Mouse (Mus musculus): ENCODE results near the gene Mfge8. TPM values are rescaled to one million over a fixed set of nuclear protein-coding genes. Genes with fewer than 3 reads are reported as not detected.

The Mfge8 gene
- 218 and 234 TPM in 2 replicates for polyA plus RNA-seq (2015; fragmentation: Nextera tagmentation; extraction: Ambion mirVana)

- Histone ChIP-seq H3K36me3 (peaks cover 1% of the 10 kb centered on the region; the same call in 1 of the 2 replicates), H3K4me1 (peaks cover 20% of the 10 kb centered on the region), H3K27me3 (replicated peaks) (no peaks in the 10 kb centered on the region), H3K9me3 (no peaks in the 10 kb centered on the region), H3K4me3 (replicated peaks) (peak within 1 kb of the TSS; percentile 56), H3K4me2 (peak within 1 kb of the TSS; percentile 78), H3K9ac (peak within 1 kb of the TSS; percentile 35; the same call in 1 of the 2 replicates), H3K27ac (peak within 1 kb of the TSS; percentile 23)
- ATAC-seq (ENCODE audit: insufficient read depth, low FRiP score, low read depth), result peak; percentile 93
- under 1% methylated on average over 39 of the region's 39 CpGs for WGBS
Observed at GRCm38 (mm10) chr7:79148711-79149266, at the start of gene Mfge8. Gene Mfge8, minus strand, starts transcription at chr7:79149060.

- no peak overlapping the region for H3K27ac ChIP-seq
- WGBS, result 85% methylated on average over 16 of the region's 16 CpGs
- H3K9ac ChIP-seq, result no peak overlapping the region
- H3K27me3 ChIP-seq (replicated peaks), result no peaks in the 10 kb centered on the region
- no peak overlapping the region for H3K4me2 ChIP-seq
- H3K4me1 ChIP-seq, result no peaks in the 10 kb centered on the region
- H3K4me3 ChIP-seq (replicated peaks), result no peak overlapping the region
- no peak for ATAC-seq (ENCODE audit: insufficient read depth, low FRiP score, low read depth)
- H3K36me3 ChIP-seq, result no peaks in the 10 kb centered on the region
- no peaks in the 10 kb centered on the region for H3K9me3 ChIP-seq
Observed at GRCm38 (mm10) chr7:79194560-79195413, 45.9 kb upstream of the Mfge8 start.

GRCm38 (mm10) chr7:79193936-79194335 is 45.1 kb upstream of the Mfge8 start:
- 61% methylated on average over 5 of the region's 5 CpGs for WGBS
- Histone ChIP-seq H3K4me3 (replicated peaks) (no peak overlapping the region), H3K36me3 (no peaks in the 10 kb centered on the region), H3K27me3 (replicated peaks) (no peaks in the 10 kb centered on the region), H3K9me3 (no peaks in the 10 kb centered on the region), H3K9ac (no peak overlapping the region), H3K27ac (no peak overlapping the region), H3K4me2 (no peak overlapping the region), H3K4me1 (no peaks in the 10 kb centered on the region)
- no peak for ATAC-seq (ENCODE audit: insufficient read depth, low FRiP score, low read depth)

- 76% methylated on average over 5 of the region's 5 CpGs for WGBS
- H3K4me2 ChIP-seq, result no peak overlapping the region
- no peak for ATAC-seq (ENCODE audit: insufficient read depth, low FRiP score, low read depth)
Observed at GRCm38 (mm10) chr7:79191501-79191900, 42.6 kb upstream of the Mfge8 start.

GRCm38 (mm10) chr7:79190592-79190991 is 41.7 kb upstream of the Mfge8 start:
- Histone ChIP-seq H3K9ac (no peak overlapping the region), H3K27ac (no peak overlapping the region), H3K9me3 (no peaks in the 10 kb centered on the region), H3K4me2 (no peak overlapping the region), H3K27me3 (replicated peaks) (no peaks in the 10 kb centered on the region), H3K36me3 (no peaks in the 10 kb centered on the region), H3K4me1 (no peaks in the 10 kb centered on the region), H3K4me3 (replicated peaks) (no peak overlapping the region)
- 42% methylated on average over 3 of the region's 3 CpGs for WGBS
- ATAC-seq (ENCODE audit: insufficient read depth, low FRiP score, low read depth), result no peak

More at GRCm38 (mm10) chr7:79191501-79191900, 42.6 kb upstream of the Mfge8 start:
- Histone ChIP-seq H3K9me3 (no peaks in the 10 kb centered on the region), H3K4me3 (replicated peaks) (no peak overlapping the region), H3K27ac (no peak overlapping the region), H3K9ac (no peak overlapping the region), H3K27me3 (replicated peaks) (no peaks in the 10 kb centered on the region), H3K4me1 (no peaks in the 10 kb centered on the region), H3K36me3 (no peaks in the 10 kb centered on the region)

GRCm38 (mm10) chr7:79189211-79189610 is 40.4 kb upstream of the Mfge8 start:
- 22% methylated on average over 3 of the region's 5 CpGs for WGBS
- Histone ChIP-seq H3K9me3 (no peaks in the 10 kb centered on the region), H3K27ac (no peak overlapping the region), H3K36me3 (no peaks in the 10 kb centered on the region), H3K9ac (no peak overlapping the region), H3K27me3 (replicated peaks) (no peaks in the 10 kb centered on the region), H3K4me2 (no peak overlapping the region), H3K4me3 (replicated peaks) (no peak overlapping the region), H3K4me1 (no peaks in the 10 kb centered on the region)
- ATAC-seq (ENCODE audit: insufficient read depth, low FRiP score, low read depth), result peak; percentile 50; the same call in 1 of the 2 replicates

GRCm38 (mm10) chr7:79187591-79187990 is 38.7 kb upstream of the Mfge8 start:
- no peak for ATAC-seq (ENCODE audit: insufficient read depth, low FRiP score, low read depth)
- 89% methylated on average over 2 of the region's 2 CpGs for WGBS

GRCm38 (mm10) chr7:79183417-79183816 is 34.6 kb upstream of the Mfge8 start:
- Histone ChIP-seq H3K4me2 (no peak overlapping the region), H3K9ac (no peak overlapping the region), H3K27ac (no peak overlapping the region), H3K36me3 (no peaks in the 10 kb centered on the region), H3K9me3 (no peaks in the 10 kb centered on the region), H3K4me3 (replicated peaks) (no peak overlapping the region), H3K27me3 (replicated peaks) (no peaks in the 10 kb centered on the region), H3K4me1 (no peaks in the 10 kb centered on the region)
- ATAC-seq (ENCODE audit: insufficient read depth, low FRiP score, low read depth), result no peak
- 63% methylated on average over 1 of the region's 1 CpGs for WGBS

More at GRCm38 (mm10) chr7:79187591-79187990, 38.7 kb upstream of the Mfge8 start:
- Histone ChIP-seq H3K4me3 (replicated peaks) (no peak overlapping the region), H3K27me3 (replicated peaks) (no peaks in the 10 kb centered on the region), H3K9ac (no peak overlapping the region), H3K9me3 (no peaks in the 10 kb centered on the region), H3K4me2 (no peak overlapping the region), H3K36me3 (no peaks in the 10 kb centered on the region), H3K4me1 (no peaks in the 10 kb centered on the region), H3K27ac (no peak overlapping the region)

GRCm38 (mm10) chr7:79173800-79174199 is 24.9 kb upstream of the Mfge8 start:
- WGBS, result 64% methylated on average over 3 of the region's 3 CpGs
- H3K27ac ChIP-seq, result no peak overlapping the region
- H3K4me3 ChIP-seq (replicated peaks), result no peak overlapping the region
- no peaks in the 10 kb centered on the region for H3K27me3 ChIP-seq (replicated peaks)
- H3K9ac ChIP-seq, result no peak overlapping the region
- H3K9me3 ChIP-seq, result no peaks in the 10 kb centered on the region
- no peak for ATAC-seq (ENCODE audit: insufficient read depth, low FRiP score, low read depth)
- H3K36me3 ChIP-seq, result no peaks in the 10 kb centered on the region
- no peak overlapping the region for H3K4me2 ChIP-seq
- H3K4me1 ChIP-seq, result no peaks in the 10 kb centered on the region

- Histone ChIP-seq H3K27me3 (replicated peaks) (no peaks in the 10 kb centered on the region), H3K4me3 (replicated peaks) (no peak overlapping the region), H3K36me3 (no peaks in the 10 kb centered on the region), H3K4me2 (no peak overlapping the region), H3K4me1 (no peaks in the 10 kb centered on the region), H3K9me3 (no peaks in the 10 kb centered on the region), H3K27ac (no peak overlapping the region), H3K9ac (no peak overlapping the region)
- peak; percentile 27; the same call in 1 of the 2 replicates for ATAC-seq (ENCODE audit: insufficient read depth, low FRiP score, low read depth)
- 78% methylated on average over 1 of the region's 1 CpGs for WGBS
Observed at GRCm38 (mm10) chr7:79171782-79172181, 22.9 kb upstream of the Mfge8 start.

GRCm38 (mm10) chr7:79167006-79167562 is 18.2 kb upstream of the Mfge8 start:
- Histone ChIP-seq H3K9ac (no peak overlapping the region), H3K27me3 (replicated peaks) (no peaks in the 10 kb centered on the region), H3K36me3 (no peaks in the 10 kb centered on the region), H3K9me3 (no peaks in the 10 kb centered on the region), H3K4me1 (no peaks in the 10 kb centered on the region), H3K4me2 (no peak overlapping the region), H3K27ac (no peak overlapping the region), H3K4me3 (replicated peaks) (no peak overlapping the region)
- WGBS, result 68% methylated on average over 14 of the region's 14 CpGs
- ATAC-seq (ENCODE audit: insufficient read depth, low FRiP score, low read depth), result no peak

GRCm38 (mm10) chr7:79159406-79159805 is 10.5 kb upstream of the Mfge8 start:
- Histone ChIP-seq H3K36me3 (no peaks in the 10 kb centered on the region), H3K27ac (no peak overlapping the region), H3K9ac (no peak overlapping the region), H3K4me1 (no peaks in the 10 kb centered on the region), H3K4me3 (replicated peaks) (no peak overlapping the region), H3K27me3 (replicated peaks) (no peaks in the 10 kb centered on the region), H3K9me3 (no peaks in the 10 kb centered on the region), H3K4me2 (no peak overlapping the region)
- 59% methylated on average over 1 of the region's 1 CpGs for WGBS
- no peak for ATAC-seq (ENCODE audit: insufficient read depth, low FRiP score, low read depth)

Measured in stomach, embryonic 15.5 days (tissue).